Mouse (Mus musculus) layer of hippocampus, postnatal 14 days (tissue): ENCODE measurements around the gene Pphln1. TPM values are rescaled to one million over a fixed set of nuclear protein-coding genes. Genes with fewer than 3 reads are reported as not detected.

ENCODE experiments used
- DNase-seq, 2 experiments: peaks; one replicate each; pipeline ENCODE4 v3.0.0; 2021 to 2022; ENCODE audit warnings: low spot score in 2 of 2, mixed read lengths in 1 of 2
- total RNA-seq, 2 experiments: library from RNA; stranded (reverse); gene quantifications; 2 replicates each; pipeline ENCODE4 v1.2.3; 2021

Gene Pphln1
- total RNA-seq, 2 experiments from 2014 or later = 35.9 to 37.9 TPM

DNA sequence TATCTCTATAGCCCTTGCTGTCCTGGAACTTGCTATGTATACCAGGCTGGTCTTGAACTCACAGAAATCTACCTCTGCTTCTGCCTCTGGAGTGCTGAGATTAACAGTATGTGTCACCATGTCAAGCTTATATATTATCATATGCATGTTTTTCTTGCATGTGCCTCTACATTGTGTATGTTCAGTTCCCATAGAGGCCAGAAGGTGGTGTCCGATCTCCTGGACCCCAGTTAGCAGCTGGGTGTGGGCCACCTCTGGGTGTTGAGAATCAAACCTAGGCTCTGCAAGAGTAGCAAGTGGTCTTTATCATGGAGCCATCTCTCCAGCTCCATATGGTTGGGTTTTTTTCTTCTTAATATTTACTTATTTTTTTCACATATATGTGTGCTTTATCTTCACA is 24.4 kb downstream of the Pphln1 start:
- DNase-seq = no peak

DNA sequence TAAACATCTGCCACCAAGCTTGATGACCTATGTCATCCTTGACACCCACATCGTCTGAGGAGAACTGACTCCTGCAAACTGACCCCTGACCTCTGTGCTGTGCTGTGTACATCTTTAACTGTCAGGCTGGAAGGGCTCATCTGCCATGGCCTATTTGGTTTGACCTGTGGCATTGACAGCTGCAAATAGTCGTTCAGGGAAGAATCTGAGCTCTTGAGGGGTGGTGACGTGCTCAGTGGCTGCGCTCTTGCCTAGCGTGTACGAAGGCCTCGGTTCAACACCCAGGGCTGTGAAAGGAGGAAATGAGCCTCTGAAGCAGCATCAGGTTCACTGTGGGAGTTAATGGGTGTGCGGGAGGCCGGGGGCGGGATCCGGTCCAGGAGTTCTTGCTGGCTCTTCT is 35.7 kb downstream of the Pphln1 start:
- no peak for DNase-seq

DNA sequence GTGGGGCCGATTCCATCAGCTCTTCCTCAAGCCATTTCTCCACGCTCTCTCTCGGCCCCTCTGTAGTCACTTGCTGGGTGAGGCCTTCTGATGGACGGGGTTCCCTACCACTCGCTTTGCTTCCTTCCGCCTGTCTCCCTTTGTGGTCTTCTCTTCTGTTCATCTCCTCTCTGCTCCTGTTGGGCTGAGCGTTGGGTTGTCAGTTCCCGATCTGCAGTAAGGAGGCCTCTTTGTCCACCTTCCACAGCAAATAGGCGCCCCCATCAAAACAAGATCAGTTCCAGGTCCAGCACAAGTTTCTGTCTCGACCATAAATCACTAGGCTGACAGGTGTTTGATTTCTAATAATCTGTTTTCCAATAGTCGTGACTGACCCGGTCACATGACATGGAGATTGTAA is 37.8 kb downstream of the Pphln1 start:
- no peak for DNase-seq

DNA sequence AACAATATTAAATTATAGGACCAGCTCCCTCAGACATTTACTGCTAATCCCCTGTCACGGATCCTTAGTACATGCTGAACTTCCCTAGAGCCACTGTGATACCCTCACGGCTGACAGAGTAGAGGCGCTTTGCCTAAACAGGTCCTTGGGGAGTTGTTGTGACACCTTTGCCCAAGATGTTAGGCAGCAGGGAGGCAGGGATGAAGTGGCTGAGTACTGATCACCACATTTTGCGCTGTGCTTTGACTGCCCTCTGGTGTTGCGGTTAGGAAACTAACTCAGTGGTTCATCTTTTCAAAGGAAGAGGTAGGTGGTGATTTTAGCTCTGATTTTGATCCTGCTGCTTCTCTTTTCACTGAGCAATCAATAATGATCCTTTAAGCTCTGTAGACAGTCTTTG is 40.5 kb downstream of the Pphln1 start:
- peak; percentile 64 for DNase-seq

DNA sequence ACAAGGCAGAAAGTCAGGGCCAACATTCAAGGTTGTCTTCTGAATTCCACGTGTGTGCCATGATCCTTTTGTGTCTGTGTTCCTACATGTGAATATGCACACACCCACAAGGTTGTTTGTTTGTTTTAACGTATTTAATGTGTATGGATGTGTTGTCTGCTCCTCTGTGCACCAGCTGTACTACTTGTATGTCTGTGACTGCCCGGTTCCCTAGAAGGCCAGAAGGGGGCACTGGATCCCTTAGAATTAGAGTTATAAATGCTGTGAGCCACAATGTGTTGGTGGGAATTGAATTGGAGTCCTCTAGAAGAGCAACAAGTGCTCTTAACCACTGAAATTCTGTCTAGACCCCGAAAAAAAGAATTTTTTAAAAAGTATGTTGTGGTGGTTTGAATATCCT is 44.1 kb downstream of the Pphln1 start:
- no peak for DNase-seq

DNA sequence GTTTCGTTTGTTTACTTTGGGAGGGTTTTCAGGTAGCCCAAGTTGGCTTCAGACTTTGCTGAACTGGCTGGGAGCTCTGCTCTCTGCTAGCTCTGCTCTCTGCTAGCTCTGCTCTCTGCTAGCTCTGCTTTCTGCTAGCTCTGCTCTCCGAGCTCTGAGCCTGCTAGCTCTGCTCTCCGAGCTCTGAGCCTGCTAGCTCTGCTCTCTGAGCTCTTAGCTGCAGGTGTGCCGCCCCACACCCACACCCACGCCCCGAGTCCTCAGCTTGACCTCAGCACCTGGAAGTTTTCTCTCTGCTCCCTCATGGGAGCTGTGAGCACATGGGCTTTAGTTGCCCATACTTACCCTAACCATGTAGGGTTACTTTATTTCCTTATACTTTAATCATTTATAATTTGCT is 45.5 kb downstream of the Pphln1 start:
- DNase-seq = no peak

DNA sequence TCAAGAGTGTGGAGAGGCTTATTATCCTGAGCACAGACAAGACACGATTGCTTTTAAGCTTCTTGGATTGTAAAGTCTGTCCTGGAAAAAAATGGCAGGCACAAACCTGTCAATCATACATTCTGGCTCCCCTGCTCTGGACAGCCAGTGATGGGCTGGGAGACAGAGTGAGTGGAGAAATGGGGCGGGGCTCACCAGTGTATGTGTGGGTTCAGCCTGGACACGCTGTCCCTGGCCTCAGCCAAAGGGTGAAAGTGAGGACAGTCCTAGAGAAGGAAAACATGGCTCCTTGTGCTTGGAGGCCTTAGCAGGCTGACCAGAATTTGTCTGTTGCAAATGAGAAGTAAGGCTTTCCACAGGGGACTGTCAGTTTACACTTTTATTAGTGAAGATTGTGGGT is 50.7 kb downstream of the Pphln1 start:
- no peak for DNase-seq

DNA sequence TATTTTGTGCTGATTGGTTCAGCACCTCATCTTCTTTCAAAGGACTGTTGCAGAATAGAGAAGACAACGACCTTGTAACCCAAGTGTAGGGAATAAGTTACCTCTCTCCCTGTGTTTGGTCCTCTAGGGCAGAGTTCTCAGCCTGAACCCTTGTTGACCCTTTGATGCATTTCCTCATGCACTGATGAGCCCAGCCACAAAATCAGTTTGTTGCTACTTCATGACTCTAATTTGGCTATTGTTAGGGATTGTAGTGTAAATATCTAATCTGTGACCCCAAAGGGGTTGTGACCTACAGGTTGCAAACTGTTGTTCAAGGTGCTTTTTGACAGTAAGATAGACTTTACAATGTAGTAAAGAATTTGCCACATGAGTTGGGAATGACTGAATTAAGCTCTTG is 55.1 kb downstream of the Pphln1 start:
- no peak for DNase-seq

DNA sequence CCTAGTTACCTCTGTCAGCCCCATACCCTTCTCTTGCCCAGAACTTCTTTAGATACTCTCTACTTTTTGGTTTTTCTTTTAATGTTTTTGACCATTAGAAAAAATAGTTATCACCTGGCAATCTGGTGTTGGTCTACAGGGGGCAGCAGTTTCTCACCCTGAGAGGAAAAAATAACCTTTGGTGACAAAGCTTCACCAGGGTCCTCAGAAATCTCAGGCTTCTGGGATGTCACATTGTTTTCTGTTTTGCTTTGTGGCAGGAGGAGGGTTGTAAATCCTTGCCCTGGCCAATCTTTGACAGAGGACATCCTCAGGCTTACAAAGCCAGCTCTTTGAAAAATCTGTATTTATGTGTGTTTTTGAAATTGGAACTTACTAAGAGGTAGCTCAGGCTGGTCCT is 57.9 kb downstream of the Pphln1 start:
- DNase-seq = no peak

DNA sequence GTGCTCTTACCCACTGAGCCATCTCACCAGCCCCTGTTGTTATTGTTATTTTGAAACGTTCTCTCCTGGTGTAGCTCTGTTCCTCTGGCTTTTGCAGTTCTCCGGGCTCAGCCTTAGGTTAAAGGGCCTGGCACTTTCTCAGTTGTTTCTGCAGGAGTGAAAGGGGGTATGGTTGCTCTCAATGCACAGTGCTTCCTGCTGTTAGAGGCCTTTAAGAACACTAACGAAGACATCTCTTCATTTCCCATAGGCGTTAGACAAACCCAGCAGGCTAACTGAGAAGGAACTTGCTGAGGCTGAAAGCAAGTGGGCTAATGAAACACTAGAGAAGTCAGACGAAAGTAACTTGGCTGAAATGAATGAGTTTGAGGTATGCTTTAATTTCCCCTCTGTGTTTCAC is 61.3 kb downstream of the Pphln1 start:
- DNase-seq = no peak

DNA sequence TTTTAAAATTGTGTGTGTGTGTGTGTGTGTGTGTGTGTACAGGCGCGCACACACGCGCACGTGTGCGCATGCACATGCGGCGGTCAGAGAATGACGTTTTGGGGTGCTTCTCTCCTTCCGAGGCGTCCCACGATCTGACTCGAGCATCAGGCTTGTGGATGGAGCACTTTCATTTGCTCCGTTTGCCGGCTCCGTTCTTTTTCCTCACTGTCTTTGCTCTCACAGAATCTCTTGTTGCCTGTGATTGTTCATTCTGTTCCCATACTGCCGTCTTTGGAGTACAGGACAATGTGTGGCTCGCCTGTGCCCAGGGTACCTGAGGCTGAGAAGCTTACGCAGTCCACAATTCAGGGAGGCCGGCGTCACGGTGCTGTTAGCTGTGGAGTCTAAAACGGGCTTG is 62.9 kb downstream of the Pphln1 start:
- no peak for DNase-seq

DNA sequence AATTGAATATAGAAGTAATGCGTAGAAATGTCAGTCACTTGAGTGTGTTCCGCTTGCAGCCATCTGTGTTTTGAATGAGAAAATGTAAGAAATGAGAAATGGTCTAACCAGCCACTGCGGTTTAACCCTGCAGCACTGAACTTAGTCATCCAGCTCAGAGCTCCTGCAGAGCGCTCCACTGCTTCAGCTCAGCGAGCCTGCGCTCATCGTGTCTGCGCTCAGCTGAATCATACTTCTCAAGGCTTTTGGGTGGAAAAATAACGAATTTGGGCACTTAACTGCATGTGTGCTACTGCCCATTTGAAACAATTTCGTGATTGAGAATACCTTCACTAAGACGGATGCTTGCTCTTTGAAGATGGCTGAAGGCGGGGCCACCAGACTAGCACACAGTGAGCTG is 73.5 kb downstream of the Pphln1 start:
- no peak for DNase-seq

DNA sequence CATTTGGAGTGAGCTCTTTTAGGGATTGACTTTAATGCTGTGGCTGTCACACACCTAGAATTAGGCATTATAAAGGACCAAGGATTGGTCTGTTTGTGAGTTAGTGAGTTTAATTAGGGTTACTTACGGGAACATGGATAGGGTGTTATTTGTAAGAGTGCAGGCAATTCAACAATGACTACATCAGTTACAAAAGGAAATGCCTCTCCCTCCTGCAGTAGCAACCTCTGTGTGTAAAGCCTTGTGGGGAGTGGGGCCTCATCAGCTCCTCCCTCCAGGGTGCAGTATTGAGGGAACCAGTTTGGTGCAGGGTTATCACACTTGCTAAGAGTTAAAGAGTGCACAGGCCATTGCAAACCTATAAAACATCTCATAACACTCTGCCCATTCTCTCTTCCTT is 73.9 kb downstream of the Pphln1 start:
- DNase-seq = no peak

DNA sequence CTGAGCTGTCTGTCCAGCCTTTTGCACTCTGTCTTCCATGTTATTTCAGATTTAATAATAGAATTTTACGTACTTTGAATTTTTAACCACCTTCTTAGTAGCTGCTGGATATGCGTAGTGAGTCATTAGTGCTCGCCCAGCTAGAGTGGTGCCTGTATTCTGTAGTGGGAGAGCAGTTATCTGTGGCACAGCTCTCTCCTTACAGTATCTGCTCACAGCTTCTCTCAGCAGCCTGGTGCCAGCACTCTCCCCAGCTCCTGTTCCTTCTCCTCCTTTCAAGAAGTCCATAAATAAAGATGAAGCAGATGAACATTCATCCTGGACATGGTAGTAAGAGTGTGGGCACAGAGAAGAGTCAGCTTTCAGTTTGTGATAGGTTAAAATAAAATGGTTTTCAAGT is 76.1 kb downstream of the Pphln1 start:
- no peak for DNase-seq

DNA sequence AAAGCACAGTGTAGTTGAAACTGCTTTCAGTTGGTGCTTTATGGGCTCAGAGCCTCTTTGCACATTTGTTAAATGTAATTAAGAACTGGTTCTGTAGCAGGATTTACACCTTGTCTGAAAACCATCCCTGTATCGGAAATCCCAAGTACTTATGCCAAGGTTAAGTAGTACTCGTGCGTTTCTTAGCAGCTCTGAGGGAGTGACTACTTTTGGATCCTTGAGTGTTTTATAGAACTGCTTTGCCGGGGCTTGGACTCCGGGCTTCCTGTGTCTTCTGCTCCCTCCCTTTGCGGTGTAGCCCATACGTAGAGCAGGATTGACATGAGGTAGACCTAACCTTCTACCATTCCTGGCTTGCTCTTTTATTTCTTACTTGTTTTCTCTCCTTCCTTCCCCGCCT is 77.5 kb downstream of the Pphln1 start:
- DNase-seq = no peak

DNA sequence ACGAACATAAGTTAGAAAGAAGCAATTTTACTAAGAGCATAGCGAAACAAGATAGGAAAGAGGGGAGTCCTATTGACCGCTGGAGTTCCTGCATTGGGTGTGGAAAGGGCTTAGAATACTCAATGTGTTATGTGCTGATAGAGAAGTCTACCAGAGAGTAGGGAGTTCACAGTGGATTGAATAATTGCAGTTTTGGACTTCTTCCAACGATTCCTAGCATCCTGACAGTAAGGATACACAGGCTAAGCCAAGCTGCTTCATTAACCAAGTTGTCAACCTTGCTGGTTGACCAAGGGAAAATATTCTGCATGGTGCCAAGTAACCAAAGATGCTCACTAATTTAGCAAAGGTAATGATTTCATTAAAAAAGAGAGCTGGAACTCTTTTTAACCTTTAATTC is 79.6 kb downstream of the Pphln1 start:
- no peak for DNase-seq

DNA sequence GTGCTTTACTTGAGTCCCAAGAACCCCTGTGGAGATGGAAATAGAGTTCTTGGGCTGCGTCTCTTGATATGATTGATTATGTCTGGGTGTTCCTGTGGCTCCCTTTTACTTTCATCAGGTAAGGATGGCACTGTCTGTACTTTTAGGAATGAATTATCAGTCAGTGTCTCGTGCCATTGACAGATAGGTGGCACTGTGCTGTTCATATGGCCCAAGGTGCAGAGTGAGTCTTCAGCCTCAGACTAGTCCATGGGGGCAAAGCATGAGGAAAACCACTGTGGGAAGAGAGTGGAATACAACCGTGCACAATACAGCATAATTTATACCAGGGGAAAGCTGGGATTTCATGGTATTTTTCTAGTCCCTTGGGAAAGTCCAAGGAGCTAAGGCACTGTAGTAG is 80.5 kb downstream of the Pphln1 start:
- DNase-seq = no peak

DNA sequence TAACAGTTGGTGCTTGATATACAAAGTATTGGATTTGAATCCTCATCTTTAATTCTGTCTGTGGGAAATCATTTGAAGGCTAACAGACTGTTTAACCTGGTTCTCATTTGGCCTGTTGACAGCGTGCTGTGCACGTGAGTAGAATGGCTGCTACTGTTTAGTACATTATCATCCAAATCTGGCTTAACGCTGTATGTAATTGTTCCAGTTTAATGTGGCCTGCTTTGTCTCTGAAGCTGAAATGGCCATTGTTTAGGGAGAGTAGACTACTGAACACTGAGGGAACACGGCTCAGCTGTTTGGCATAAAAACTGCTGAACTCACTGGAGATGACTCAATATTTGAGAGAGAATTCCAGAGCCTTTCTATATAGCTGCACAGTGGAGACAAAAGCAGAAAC is 81.3 kb downstream of the Pphln1 start:
- DNase-seq = peak in 1 of 2 experiments; percentile 21

DNA sequence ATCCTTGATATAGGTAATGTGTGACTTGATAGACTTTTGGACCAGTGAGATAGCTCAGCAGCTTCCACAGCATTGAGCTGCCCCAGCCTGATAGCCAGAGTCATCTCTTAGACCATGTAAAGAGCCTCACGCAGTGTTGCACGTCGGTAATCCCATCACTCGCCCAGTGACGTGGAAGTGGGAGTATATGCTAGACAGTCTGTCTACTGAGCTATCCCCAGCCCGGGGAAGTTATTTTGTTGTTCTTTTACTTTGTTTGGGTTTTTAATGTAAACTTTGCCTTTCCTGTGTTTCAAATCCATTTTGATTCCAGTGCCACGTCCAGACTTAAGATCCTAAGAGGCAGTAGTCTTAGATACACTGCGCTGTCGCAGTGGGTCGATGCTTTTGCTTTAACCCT is 83.0 kb downstream of the Pphln1 start:
- DNase-seq = no peak

DNA sequence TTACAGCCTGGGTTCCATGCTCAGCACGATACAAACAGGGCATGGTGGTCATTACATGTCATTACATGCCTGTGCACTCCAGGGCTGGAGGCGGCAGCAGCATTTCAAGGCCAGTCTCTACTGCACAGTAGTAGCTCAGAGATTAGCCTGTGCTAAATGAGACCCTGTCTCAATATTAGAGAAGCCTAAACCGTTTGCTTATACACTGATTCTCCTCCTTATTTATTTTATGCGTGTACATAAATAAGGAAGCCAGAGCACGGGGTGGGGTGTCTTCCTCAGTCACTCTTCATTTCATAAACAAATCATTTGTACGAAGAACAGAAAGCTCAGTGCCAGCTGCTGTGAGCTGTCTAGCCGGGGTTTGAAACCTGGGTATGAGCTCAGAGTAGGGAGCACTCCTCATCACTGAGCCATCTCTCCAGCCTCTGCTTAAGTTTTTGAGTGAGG is 86.1 kb downstream of the Pphln1 start:
- no peak for DNase-seq

DNA sequence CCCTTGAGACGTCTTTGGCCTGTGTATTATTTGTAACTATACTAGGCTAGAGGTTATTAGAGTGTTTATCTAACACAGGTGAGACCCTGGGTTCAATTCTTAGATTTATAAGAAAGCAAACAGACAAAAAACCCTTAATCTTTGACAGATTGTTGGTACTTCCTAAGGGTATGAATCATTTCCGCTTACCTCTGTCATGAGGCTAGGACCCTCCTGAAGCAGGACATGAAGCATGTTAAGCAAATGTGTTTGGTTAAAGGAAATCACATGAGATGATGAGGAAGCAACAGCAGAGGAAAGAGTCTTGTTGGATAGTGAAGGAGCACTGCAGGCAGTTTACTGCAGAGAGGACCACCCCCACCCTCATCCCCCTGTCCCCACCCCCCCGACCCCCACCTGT is 87.1 kb downstream of the Pphln1 start:
- no peak for DNase-seq

DNA sequence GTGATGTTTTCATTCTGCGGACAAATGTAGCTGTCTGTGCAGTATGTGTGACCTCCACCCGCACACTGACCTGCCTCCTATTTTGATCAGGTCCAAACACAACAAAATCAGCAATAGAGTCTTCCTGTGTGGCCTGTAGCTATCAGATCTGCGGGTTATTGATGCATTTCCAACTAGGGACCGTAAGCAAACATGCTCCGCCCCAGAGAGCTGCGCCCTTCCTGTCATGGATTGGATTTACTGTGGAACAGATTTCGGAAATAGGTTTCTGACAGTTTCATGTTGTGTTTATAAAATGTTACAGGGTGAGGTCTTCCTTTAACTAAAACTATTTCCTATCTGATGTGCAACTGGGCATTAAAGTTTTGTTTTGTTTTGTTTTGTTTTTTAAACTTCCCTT is 87.9 kb downstream of the Pphln1 start:
- DNase-seq = no peak

DNA sequence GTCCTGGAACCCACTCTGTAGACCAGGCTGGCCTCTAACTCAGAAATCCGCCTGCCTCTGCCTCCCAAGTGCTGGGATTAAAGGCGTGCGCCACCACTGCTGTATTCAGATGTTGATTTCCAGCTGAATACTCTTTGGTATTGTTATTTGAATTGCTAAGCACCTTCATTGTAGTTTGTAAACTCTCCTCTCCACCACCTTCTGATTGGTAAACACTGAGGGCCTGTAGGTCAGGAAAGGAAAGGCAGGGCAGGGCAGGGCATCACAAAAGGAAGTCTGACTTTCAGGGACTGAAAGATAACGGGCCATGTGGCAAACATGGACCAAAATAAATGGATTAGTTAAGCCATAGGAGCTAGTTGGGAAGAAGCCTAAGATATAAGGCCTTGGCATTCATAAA is 91.4 kb downstream of the Pphln1 start:
- DNase-seq = no peak

DNA sequence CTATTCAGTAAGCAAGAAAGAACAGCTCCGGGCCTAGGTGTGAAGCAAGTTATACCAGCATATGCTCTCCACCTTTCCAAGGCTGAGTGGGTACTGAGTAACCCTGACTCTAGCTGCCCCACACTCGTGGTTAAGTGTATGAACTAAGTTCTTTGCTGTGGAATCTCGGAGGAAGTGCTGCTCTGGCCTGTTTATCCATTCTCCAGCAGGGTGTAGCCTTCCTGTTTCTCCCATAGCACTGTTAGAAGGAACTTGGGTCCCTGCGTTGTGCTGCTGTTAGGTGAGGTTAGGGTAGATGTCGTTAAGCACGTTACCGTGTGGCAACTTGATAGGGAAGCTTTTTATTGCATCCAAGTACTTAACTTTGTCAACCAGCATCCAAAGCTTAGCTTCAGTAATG is 96.5 kb downstream of the Pphln1 start:
- DNase-seq = no peak
